Mouse (Mus musculus): ENCODE data around the gene Kyat1. TPM values are rescaled to one million over a fixed set of nuclear protein-coding genes. Genes with fewer than 3 reads are reported as not detected.
A peak's percentile ranks its signal among the peaks of the same experiment; 100 is the strongest.
"Not testable (repeated sequence)": the region's sequence is repeated elsewhere in the genome, so short reads cannot be mapped to it uniquely, and the experiment has no call there.

The Kyat1 gene
- polyA plus RNA-seq, 1 experiment from 2014 or later = 8.2 TPM

GRCm38 (mm10) chr2:30185276-30185675, 20.4 kb downstream of the Kyat1 start:
- no peak for ATAC-seq (ENCODE audit: insufficient number of reproducible peaks, insufficient read depth, low FRiP score, low TSS enrichment)
- H3K27ac ChIP-seq = no peak overlapping the region
- no peak overlapping the region for H3K4me3 ChIP-seq
- H3K4me1 ChIP-seq = no peaks in the 10 kb centered on the region
- H3K9me3 ChIP-seq = 0 out of 2 replicates have a peak, but pooled peaks cover 3% of the 10 kb centered on the region
- H3K9ac ChIP-seq = no peak overlapping the region
- H3K27me3 ChIP-seq = no peaks in the 10 kb centered on the region
- H3K36me3 ChIP-seq = peaks cover 10% of the 10 kb centered on the region; the same call in 1 of the 2 replicates
- WGBS = 92% methylated on average over 6 of the region's 6 CpGs
- no peak overlapping the region for H3K4me2 ChIP-seq (replicated peaks)

- ATAC-seq (ENCODE audit: insufficient number of reproducible peaks, insufficient read depth, low FRiP score, low TSS enrichment) = no peak
- Histone ChIP-seq H3K4me3 (no peak overlapping the region), H3K27ac (no peak overlapping the region), H3K9ac (no peak overlapping the region), H3K9me3 (0 out of 2 replicates have a peak, but pooled peaks cover 3% of the 10 kb centered on the region), H3K27me3 (no peaks in the 10 kb centered on the region), H3K4me1 (no peaks in the 10 kb centered on the region), H3K4me2 (replicated peaks) (no peak overlapping the region), H3K36me3 (peaks cover 10% of the 10 kb centered on the region; the same call in 1 of the 2 replicates)
- WGBS = 71% methylated on average over 3 of the region's 3 CpGs
Observed at GRCm38 (mm10) chr2:30183721-30184120, 21.9 kb downstream of the Kyat1 start.

- Histone ChIP-seq H3K36me3 (peaks cover 10% of the 10 kb centered on the region; the same call in 1 of the 2 replicates), H3K4me3 (no peak overlapping the region), H3K4me1 (peaks cover 4% of the 10 kb centered on the region), H3K27ac (no peak overlapping the region), H3K9ac (no peak overlapping the region), H3K9me3 (0 out of 2 replicates have a peak, but pooled peaks cover 3% of the 10 kb centered on the region), H3K27me3 (no peaks in the 10 kb centered on the region), H3K4me2 (replicated peaks) (no peak overlapping the region)
- 81% methylated on average over 2 of the region's 2 CpGs for WGBS
- no peak for ATAC-seq (ENCODE audit: insufficient number of reproducible peaks, insufficient read depth, low FRiP score, low TSS enrichment)
Observed at GRCm38 (mm10) chr2:30182424-30182823, 23.2 kb downstream of the Kyat1 start.

- Histone ChIP-seq H3K4me2 (replicated peaks) (peak overlapping the region; percentile 75), H3K4me3 (peak overlapping the region; percentile 59), H3K36me3 (peaks cover 29% of the 10 kb centered on the region)
- H3K27me3 ChIP-seq; H3K9ac ChIP-seq; H3K27ac ChIP-seq; H3K9me3 ChIP-seq; H3K4me1 ChIP-seq; ATAC-seq (ENCODE audit: insufficient number of reproducible peaks, insufficient read depth, low FRiP score, low TSS enrichment): not testable (repeated sequence)
- WGBS = 57% methylated on average over 7 of the region's 7 CpGs
Observed at GRCm38 (mm10) chr2:30178711-30179110, 26.9 kb downstream of the Kyat1 start.

- Histone ChIP-seq H3K4me1 (peaks cover 10% of the 10 kb centered on the region), H3K9ac (peak within 1 kb of the TSS; percentile 72), H3K27me3 (no peaks in the 10 kb centered on the region), H3K9me3 (no peaks in the 10 kb centered on the region), H3K4me2 (replicated peaks) (peak within 1 kb of the TSS; percentile 75), H3K27ac (no peak within 1 kb of the TSS), H3K36me3 (peaks cover 37% of the 10 kb centered on the region), H3K4me3 (peak within 1 kb of the TSS; percentile 59)
- ATAC-seq (ENCODE audit: insufficient number of reproducible peaks, insufficient read depth, low FRiP score, low TSS enrichment) = peak; percentile 93
- 3% methylated on average over 54 of the region's 54 CpGs for WGBS
Observed at GRCm38 (mm10) chr2:30177700-30178675, 27.7 kb downstream of the Kyat1 start, which contains the start of gene Spout1. Gene Spout1 (minus strand): TSS chr2:30178459.

GRCm38 (mm10) chr2:30176561-30176960, 29.1 kb downstream of the Kyat1 start:
- Histone ChIP-seq H3K9me3 (no peaks in the 10 kb centered on the region), H3K27ac (no peak overlapping the region), H3K4me3 (no peak overlapping the region), H3K36me3 (peaks cover 43% of the 10 kb centered on the region), H3K4me2 (replicated peaks) (no peak overlapping the region), H3K4me1 (peaks cover 17% of the 10 kb centered on the region), H3K9ac (no peak overlapping the region), H3K27me3 (no peaks in the 10 kb centered on the region)
- ATAC-seq (ENCODE audit: insufficient number of reproducible peaks, insufficient read depth, low FRiP score, low TSS enrichment) = no peak
- WGBS = 98% methylated on average over 2 of the region's 2 CpGs

GRCm38 (mm10) chr2:30175897-30176296, 29.8 kb downstream of the Kyat1 start:
- no peak overlapping the region for H3K9ac ChIP-seq
- no peak overlapping the region for H3K4me3 ChIP-seq

GRCm38 (mm10) chr2:30173541-30174240, 32.0 kb downstream of the Kyat1 start:
- Histone ChIP-seq H3K4me3 (no peak overlapping the region), H3K36me3 (peaks cover 43% of the 10 kb centered on the region), H3K4me1 (peaks cover 17% of the 10 kb centered on the region), H3K9me3 (no peaks in the 10 kb centered on the region), H3K27ac (no peak overlapping the region), H3K27me3 (no peaks in the 10 kb centered on the region), H3K4me2 (replicated peaks) (no peak overlapping the region), H3K9ac (no peak overlapping the region)
- no peak for ATAC-seq (ENCODE audit: insufficient number of reproducible peaks, insufficient read depth, low FRiP score, low TSS enrichment)
- 96% methylated on average over 20 of the region's 20 CpGs for WGBS

More at GRCm38 (mm10) chr2:30175897-30176296, 29.8 kb downstream of the Kyat1 start:
- Histone ChIP-seq H3K27me3 (no peaks in the 10 kb centered on the region), H3K27ac (no peak overlapping the region), H3K9me3 (no peaks in the 10 kb centered on the region), H3K36me3 (peaks cover 43% of the 10 kb centered on the region), H3K4me2 (replicated peaks) (no peak overlapping the region), H3K4me1 (peaks cover 17% of the 10 kb centered on the region)
- WGBS = 84% methylated on average over 8 of the region's 8 CpGs
- no peak for ATAC-seq (ENCODE audit: insufficient number of reproducible peaks, insufficient read depth, low FRiP score, low TSS enrichment)

- WGBS = 3% methylated on average over 19 of the region's 19 CpGs
- peaks cover 1% of the 10 kb centered on the region; the same call in 1 of the 2 replicates for H3K9me3 ChIP-seq
- H3K36me3 ChIP-seq = peaks cover 43% of the 10 kb centered on the region
- H3K4me3 ChIP-seq = peak overlapping the region; percentile 71
- peak overlapping the region; percentile 79 for H3K9ac ChIP-seq
- peak overlapping the region; percentile 86; the same call in 1 of the 2 replicates for H3K27ac ChIP-seq
- peaks cover 9% of the 10 kb centered on the region for H3K4me1 ChIP-seq
- ATAC-seq (ENCODE audit: insufficient number of reproducible peaks, insufficient read depth, low FRiP score, low TSS enrichment) = peak; percentile 31; the same call in 1 of the 2 replicates
- H3K4me2 ChIP-seq (replicated peaks) = peak overlapping the region; percentile 94
- H3K27me3 ChIP-seq = no peaks in the 10 kb centered on the region
Observed at GRCm38 (mm10) chr2:30171997-30172382, 33.7 kb downstream of the Kyat1 start.

GRCm38 (mm10) chr2:30171371-30171996, 34.2 kb downstream of the Kyat1 start, which contains the start of gene Endog:
Gene Endog (plus strand): TSS chr2:30171493.
- Histone ChIP-seq H3K4me1 (peaks cover 8% of the 10 kb centered on the region), H3K9ac (peak within 1 kb of the TSS; percentile 79), H3K27me3 (no peaks in the 10 kb centered on the region), H3K4me3 (peak within 1 kb of the TSS; percentile 71), H3K27ac (peak within 1 kb of the TSS; percentile 86), H3K4me2 (replicated peaks) (peak within 1 kb of the TSS; percentile 94), H3K36me3 (peaks cover 41% of the 10 kb centered on the region), H3K9me3 (peaks cover 6% of the 10 kb centered on the region)
- peak; percentile 92 for ATAC-seq (ENCODE audit: insufficient number of reproducible peaks, insufficient read depth, low FRiP score, low TSS enrichment)
- under 1% methylated on average over 75 of the region's 75 CpGs for WGBS

GRCm38 (mm10) chr2:30166677-30167076, 39.0 kb downstream of the Kyat1 start:
- peaks cover 12% of the 10 kb centered on the region for H3K9me3 ChIP-seq
- 57% methylated on average over 4 of the region's 4 CpGs for WGBS
- ATAC-seq (ENCODE audit: insufficient number of reproducible peaks, insufficient read depth, low FRiP score, low TSS enrichment) = no peak
- no peak overlapping the region for H3K9ac ChIP-seq
- H3K4me2 ChIP-seq (replicated peaks) = no peak overlapping the region
- no peak overlapping the region for H3K4me3 ChIP-seq
- H3K4me1 ChIP-seq = no peaks in the 10 kb centered on the region; the same call in 1 of the 2 replicates
- H3K27me3 ChIP-seq = no peaks in the 10 kb centered on the region
- no peaks in the 10 kb centered on the region for H3K36me3 ChIP-seq
- no peak overlapping the region for H3K27ac ChIP-seq
